ENCODE assay signal across 11 mouse cellular contexts in the genomic region with DNA sequence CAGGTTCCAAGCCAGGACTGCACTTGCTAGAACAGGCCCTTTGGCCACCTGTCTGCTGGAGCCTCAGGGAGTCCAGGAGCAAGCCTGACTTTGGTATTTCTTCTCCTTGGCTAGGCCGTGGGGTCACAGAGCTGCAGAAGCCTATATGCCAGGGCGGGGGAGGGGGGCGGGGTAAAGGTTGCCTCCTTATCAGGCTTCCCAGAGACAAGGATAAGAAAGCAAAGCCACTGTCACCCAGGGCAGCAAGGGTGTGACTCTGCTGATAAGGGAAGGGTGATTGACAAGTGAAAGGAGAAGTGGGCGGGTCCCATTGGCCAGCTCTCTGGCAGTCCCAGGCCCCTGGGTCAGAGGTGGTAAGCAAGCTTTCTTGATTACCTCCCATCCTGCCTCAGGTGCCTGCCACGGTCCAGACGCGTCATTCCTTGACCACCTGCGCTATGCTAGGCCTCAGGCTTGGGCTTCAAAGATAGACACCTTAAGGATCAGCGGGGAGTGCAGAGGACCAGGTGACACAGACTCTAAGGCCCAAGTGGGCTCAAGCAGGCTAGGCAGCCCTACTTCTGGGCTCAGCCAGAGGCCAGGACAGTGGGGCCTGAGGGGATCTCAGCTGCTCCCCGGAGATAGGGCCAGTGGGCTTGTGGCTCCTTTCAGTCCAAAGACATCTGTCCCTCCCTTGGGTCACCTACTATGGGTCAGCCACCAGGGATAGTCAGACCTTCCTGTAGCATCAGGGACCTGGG.
DNase-seq lines count a peak whose midpoint lies in the region; ATAC-seq and TF ChIP-seq lines count a peak whose summit lies in the region.
"Had no signal": no experiment of that assay in that cellular context is flagged by ENCODE, and none has a peak within 500 bp of the region (broad histone marks: within the 10 kb centered on the region; RNA-seq: fewer than 3 reads in every experiment).

No protein-coding gene starts in this region.

- H3K4me3 ChIP-seq in hindbrain, embryonic 11.5 days (ENCODE audit: low read depth, low read length), result no peak overlapping the region
- no peak overlapping the region for H3K4me3 ChIP-seq in hindbrain, embryonic 14.5 days (replicated peaks; ENCODE audit: low read length)
- H3K4me3 ChIP-seq in heart, postnatal 0 days (ENCODE audit: low read depth, low read length), result no peak overlapping the region
- no peak overlapping the region for H3K4me3 ChIP-seq in stomach, embryonic 14.5 days (ENCODE audit: low read depth, low read length)
- H3K4me3 ChIP-seq: embryonic facial prominence, embryonic 13.5 days; layer of hippocampus, adult 2 months had no signal

- H3K27ac ChIP-seq in hindbrain, embryonic 11.5 days (ENCODE audit: low read depth, low read length), result peak overlapping the region; percentile 81; the same call in 1 of the 2 replicates
- H3K27ac ChIP-seq in hindbrain, embryonic 14.5 days, result no peak overlapping the region
- H3K27ac ChIP-seq in heart, postnatal 0 days (ENCODE audit: low read depth), result no peak overlapping the region
- H3K27ac ChIP-seq in stomach, embryonic 14.5 days (ENCODE audit: low read length), result peak overlapping the region; percentile 39; the same call in 1 of the 2 replicates
- H3K27ac ChIP-seq: embryonic facial prominence, embryonic 13.5 days had no signal

- ATAC-seq in hindbrain, embryonic 11.5 days (ENCODE audit: low FRiP score), result peak; percentile 36; the same call in 1 of the 2 replicates
- no peak for ATAC-seq in hindbrain, embryonic 14.5 days (ENCODE audit: low FRiP score)
- ATAC-seq in heart, postnatal 0 days (ENCODE audit: insufficient read depth, low read depth), result peak; percentile 45; the same call in 1 of the 2 replicates
- ATAC-seq in stomach, embryonic 14.5 days (ENCODE audit: insufficient number of reproducible peaks, insufficient read depth, low FRiP score, low read depth), result peak; percentile 79

- no peak for TF ChIP-seq CTCF in heart, postnatal 0 days (IDR thresholded peaks at IDR 0.05; ENCODE audit: low read depth)

- H3K9me3 ChIP-seq in hindbrain, embryonic 11.5 days (ENCODE audit: control insufficient read depth, low read length), result no peaks in the 10 kb centered on the region
- H3K9me3 ChIP-seq in hindbrain, embryonic 14.5 days (ENCODE audit: control insufficient read depth, low read length), result no peaks in the 10 kb centered on the region
- H3K9me3 ChIP-seq in heart, postnatal 0 days (replicated peaks; ENCODE audit: control insufficient read depth, low read length), result no peaks in the 10 kb centered on the region
- H3K9me3 ChIP-seq in stomach, embryonic 14.5 days (ENCODE audit: control insufficient read depth, low read depth, low read length), result no peaks in the 10 kb centered on the region
- H3K9me3 ChIP-seq: embryonic facial prominence, embryonic 13.5 days had no signal

- TF ChIP-seq EP300 in heart, postnatal 0 days (IDR thresholded peaks at IDR 0.05; ENCODE audit: low read depth), result no peak

- no peaks in the 10 kb centered on the region for H3K27me3 ChIP-seq in hindbrain, embryonic 11.5 days (ENCODE audit: control insufficient read depth, insufficient read depth, low read length)
- no peaks in the 10 kb centered on the region for H3K27me3 ChIP-seq in hindbrain, embryonic 14.5 days (ENCODE audit: control insufficient read depth, insufficient read depth, low read length)
- H3K27me3 ChIP-seq in heart, postnatal 0 days (ENCODE audit: control insufficient read depth, insufficient read depth, low read length), result no peaks in the 10 kb centered on the region
- H3K27me3 ChIP-seq in stomach, embryonic 14.5 days (ENCODE audit: control insufficient read depth, insufficient read depth, low read length), result no peaks in the 10 kb centered on the region
- H3K27me3 ChIP-seq: embryonic facial prominence, embryonic 13.5 days had no signal

- H3K9ac ChIP-seq in hindbrain, embryonic 11.5 days (ENCODE audit: low read depth, low read length), result 0 out of 2 replicates have a peak overlapping the region, but pooled peaks have one; percentile 23
- no peak overlapping the region for H3K9ac ChIP-seq in hindbrain, embryonic 14.5 days
- H3K9ac ChIP-seq in heart, postnatal 0 days (replicated peaks; ENCODE audit: low read depth, low read length), result no peak overlapping the region
- no peak overlapping the region for H3K9ac ChIP-seq in stomach, embryonic 14.5 days (replicated peaks; ENCODE audit: low read depth, low read length)
- H3K9ac ChIP-seq: embryonic facial prominence, embryonic 13.5 days had no signal

- no peaks in the 10 kb centered on the region for H3K36me3 ChIP-seq in hindbrain, embryonic 11.5 days (ENCODE audit: control insufficient read depth, insufficient read depth, low read length)
- H3K36me3 ChIP-seq in hindbrain, embryonic 14.5 days (replicated peaks; ENCODE audit: control insufficient read depth, insufficient read depth), result no peaks in the 10 kb centered on the region
- no peaks in the 10 kb centered on the region for H3K36me3 ChIP-seq in heart, postnatal 0 days (replicated peaks; ENCODE audit: control insufficient read depth, insufficient read depth, low read length)
- no peaks in the 10 kb centered on the region for H3K36me3 ChIP-seq in stomach, embryonic 14.5 days (ENCODE audit: control insufficient read depth, insufficient read depth, low read length)
- H3K36me3 ChIP-seq: embryonic facial prominence, embryonic 13.5 days had no signal

- 66% methylated on average over 10 of the region's 10 CpGs for WGBS in hindbrain, embryonic 11.5 days
- WGBS in hindbrain, embryonic 14.5 days, result 77% methylated on average over 10 of the region's 10 CpGs
- WGBS in heart, postnatal 0 days, result 56% methylated on average over 10 of the region's 10 CpGs
- WGBS in stomach, embryonic 14.5 days, result 62% methylated on average over 10 of the region's 10 CpGs

- DNase-seq in hindbrain, embryonic 11.5 days (ENCODE audit: low spot score), result no peak
- no peak for DNase-seq in hindbrain, embryonic 14.5 days (ENCODE audit: low spot score)
- no peak for DNase-seq in heart, postnatal 0 days (ENCODE audit: low spot score)
- peak; percentile 51 for DNase-seq in lung, postnatal 14 days
- no peak for DNase-seq in kidney, adult 18-20 months
- no peak for DNase-seq in layer of hippocampus, adult 8-10 months (ENCODE audit: low spot score in 2 of 2)
- DNase-seq in kidney, postnatal 10 days, result no peak
- DNase-seq: retina, postnatal 1 day had no signal

- H3K4me1 ChIP-seq in hindbrain, embryonic 11.5 days (replicated peaks; ENCODE audit: control insufficient read depth, insufficient read depth, low read length), result peaks cover 22% of the 10 kb centered on the region
- H3K4me1 ChIP-seq in hindbrain, embryonic 14.5 days (replicated peaks; ENCODE audit: control insufficient read depth, insufficient read depth, low read length), result peaks cover 37% of the 10 kb centered on the region
- peaks cover 28% of the 10 kb centered on the region for H3K4me1 ChIP-seq in heart, postnatal 0 days (ENCODE audit: control insufficient read depth, insufficient read depth)
- peaks cover 27% of the 10 kb centered on the region for H3K4me1 ChIP-seq in stomach, embryonic 14.5 days (ENCODE audit: control insufficient read depth, insufficient read depth, low read length)

- no peak overlapping the region for H3K4me2 ChIP-seq in hindbrain, embryonic 11.5 days (replicated peaks; ENCODE audit: low read depth, low read length)
- H3K4me2 ChIP-seq in hindbrain, embryonic 14.5 days (replicated peaks), result no peak overlapping the region
- no peak overlapping the region for H3K4me2 ChIP-seq in heart, postnatal 0 days (ENCODE audit: low read depth, low read length)
- H3K4me2 ChIP-seq in stomach, embryonic 14.5 days (replicated peaks; ENCODE audit: low read depth, low read length), result no peak overlapping the region
- H3K4me2 ChIP-seq: embryonic facial prominence, embryonic 13.5 days had no signal

Comparison
In these comparisons a context has a peak if more than half of its experiments do, and no peak if none do; other contexts are left out.
1. H3K27ac ChIP-seq: peak in hindbrain, embryonic 11.5 days (single experiment) and stomach, embryonic 14.5 days (single experiment); none in hindbrain, embryonic 14.5 days (single experiment) and heart, postnatal 0 days (single experiment).